Mouse (Mus musculus): Measurements from ENCODE around the gene Cacna2d3. TPM values are rescaled to one million over a fixed set of nuclear protein-coding genes. Genes with fewer than 3 reads are reported as not detected.

The Cacna2d3 gene
- polyA plus RNA-seq, 1 experiment from 2014 or later, result 0.81 TPM

GRCm38 (mm10) chr14:28886661-28887060 lies 835.0 kb downstream of the Cacna2d3 start:
- ATAC-seq (replicated peaks; ENCODE audit: low FRiP score), result no peak
- no peak overlapping the region for H3K4me2 ChIP-seq
- H3K27me3 ChIP-seq (replicated peaks; ENCODE audit: control insufficient read depth, insufficient read depth, low read length), result no peaks in the 10 kb centered on the region
- 89% methylated on average over 4 of the region's 4 CpGs for WGBS
- H3K4me3 ChIP-seq (ENCODE audit: low read depth, low read length), result no peak overlapping the region
- H3K27ac ChIP-seq (ENCODE audit: low read depth, low read length), result no peak overlapping the region
- H3K9ac ChIP-seq (ENCODE audit: low read depth, low read length), result no peak overlapping the region
- no peaks in the 10 kb centered on the region for H3K9me3 ChIP-seq (ENCODE audit: control insufficient read depth, low read length)
- no peak for DNase-seq (ENCODE audit: low spot score)
- H3K4me1 ChIP-seq (replicated peaks; ENCODE audit: control insufficient read depth, insufficient read depth, low read length), result no peaks in the 10 kb centered on the region
- no peaks in the 10 kb centered on the region for H3K36me3 ChIP-seq (ENCODE audit: control insufficient read depth, insufficient read depth, low read length)

- DNase-seq (ENCODE audit: low spot score), result no peak
Observed at GRCm38 (mm10) chr14:28870983-28871382, 850.7 kb downstream of the Cacna2d3 start.

GRCm38 (mm10) chr14:28870382-28870781 lies 851.3 kb downstream of the Cacna2d3 start:
- ATAC-seq (replicated peaks; ENCODE audit: low FRiP score) (no peak), DNase-seq (ENCODE audit: low spot score) (no peak)
- Histone ChIP-seq H3K27me3 (replicated peaks; ENCODE audit: control insufficient read depth, insufficient read depth, low read length) (no peaks in the 10 kb centered on the region), H3K4me1 (replicated peaks; ENCODE audit: control insufficient read depth, insufficient read depth, low read length) (no peaks in the 10 kb centered on the region), H3K9me3 (ENCODE audit: control insufficient read depth, low read length) (no peaks in the 10 kb centered on the region), H3K4me3 (ENCODE audit: low read depth, low read length) (no peak overlapping the region), H3K36me3 (ENCODE audit: control insufficient read depth, insufficient read depth, low read length) (no peaks in the 10 kb centered on the region), H3K27ac (ENCODE audit: low read depth, low read length) (no peak overlapping the region), H3K9ac (ENCODE audit: low read depth, low read length) (no peak overlapping the region), H3K4me2 (no peak overlapping the region)
- WGBS, result 81% methylated on average over 5 of the region's 5 CpGs

More at GRCm38 (mm10) chr14:28870983-28871382, 850.7 kb downstream of the Cacna2d3 start:
- 71% methylated on average over 6 of the region's 6 CpGs for WGBS
- Histone ChIP-seq H3K27ac (ENCODE audit: low read depth, low read length) (no peak overlapping the region), H3K4me3 (ENCODE audit: low read depth, low read length) (no peak overlapping the region), H3K4me1 (replicated peaks; ENCODE audit: control insufficient read depth, insufficient read depth, low read length) (no peaks in the 10 kb centered on the region), H3K9ac (ENCODE audit: low read depth, low read length) (no peak overlapping the region), H3K9me3 (ENCODE audit: control insufficient read depth, low read length) (no peaks in the 10 kb centered on the region), H3K27me3 (replicated peaks; ENCODE audit: control insufficient read depth, insufficient read depth, low read length) (no peaks in the 10 kb centered on the region), H3K36me3 (ENCODE audit: control insufficient read depth, insufficient read depth, low read length) (no peaks in the 10 kb centered on the region), H3K4me2 (no peak overlapping the region)
- no peak for ATAC-seq (replicated peaks; ENCODE audit: low FRiP score)

- no peak overlapping the region for H3K4me3 ChIP-seq (ENCODE audit: low read depth, low read length)
- DNase-seq (ENCODE audit: low spot score), result no peak
- H3K9me3 ChIP-seq (ENCODE audit: control insufficient read depth, low read length), result no peaks in the 10 kb centered on the region
- no peaks in the 10 kb centered on the region for H3K4me1 ChIP-seq (replicated peaks; ENCODE audit: control insufficient read depth, insufficient read depth, low read length)
- no peak overlapping the region for H3K27ac ChIP-seq (ENCODE audit: low read depth, low read length)
- WGBS, result 67% methylated on average over 4 of the region's 4 CpGs
- H3K4me2 ChIP-seq, result no peak overlapping the region
- H3K9ac ChIP-seq (ENCODE audit: low read depth, low read length), result no peak overlapping the region
- H3K36me3 ChIP-seq (ENCODE audit: control insufficient read depth, insufficient read depth, low read length), result no peaks in the 10 kb centered on the region
- no peaks in the 10 kb centered on the region for H3K27me3 ChIP-seq (replicated peaks; ENCODE audit: control insufficient read depth, insufficient read depth, low read length)
- ATAC-seq (replicated peaks; ENCODE audit: low FRiP score), result no peak
Observed at GRCm38 (mm10) chr14:28864925-28865324, 856.7 kb downstream of the Cacna2d3 start.

GRCm38 (mm10) chr14:28861142-28861541 lies 860.5 kb downstream of the Cacna2d3 start:
- no peak for DNase-seq (ENCODE audit: low spot score)
- WGBS, result 89% methylated on average over 2 of the region's 2 CpGs
- no peak overlapping the region for H3K27ac ChIP-seq (ENCODE audit: low read depth, low read length)

More at GRCm38 (mm10) chr14:28861142-28861541, 860.5 kb downstream of the Cacna2d3 start:
- H3K4me1 ChIP-seq (replicated peaks; ENCODE audit: control insufficient read depth, insufficient read depth, low read length), result no peaks in the 10 kb centered on the region
- no peaks in the 10 kb centered on the region for H3K9me3 ChIP-seq (ENCODE audit: control insufficient read depth, low read length)
- H3K4me2 ChIP-seq, result no peak overlapping the region
- no peak overlapping the region for H3K9ac ChIP-seq (ENCODE audit: low read depth, low read length)
- no peaks in the 10 kb centered on the region for H3K27me3 ChIP-seq (replicated peaks; ENCODE audit: control insufficient read depth, insufficient read depth, low read length)
- ATAC-seq (replicated peaks; ENCODE audit: low FRiP score), result no peak
- H3K4me3 ChIP-seq (ENCODE audit: low read depth, low read length), result no peak overlapping the region
- H3K36me3 ChIP-seq (ENCODE audit: control insufficient read depth, insufficient read depth, low read length), result no peaks in the 10 kb centered on the region

Other genes starting within 250 kb of the Cacna2d3 start
- gene Selenok, start 246.4 kb upstream of the Cacna2d3 start, polyA plus RNA-seq (2014; fragmentation: Nextera tagmentation; extraction: Ambion mirVana), result 151 and 162 TPM in 2 replicates